Mouse (Mus musculus) thymus, postnatal 14 days (tissue): Measurements from ENCODE around the gene Ube2e2.

Source experiments
- DNase-seq: peaks from one replicate; pipeline ENCODE4 v3.0.0; 2021

Gene Ube2e2

DNA sequence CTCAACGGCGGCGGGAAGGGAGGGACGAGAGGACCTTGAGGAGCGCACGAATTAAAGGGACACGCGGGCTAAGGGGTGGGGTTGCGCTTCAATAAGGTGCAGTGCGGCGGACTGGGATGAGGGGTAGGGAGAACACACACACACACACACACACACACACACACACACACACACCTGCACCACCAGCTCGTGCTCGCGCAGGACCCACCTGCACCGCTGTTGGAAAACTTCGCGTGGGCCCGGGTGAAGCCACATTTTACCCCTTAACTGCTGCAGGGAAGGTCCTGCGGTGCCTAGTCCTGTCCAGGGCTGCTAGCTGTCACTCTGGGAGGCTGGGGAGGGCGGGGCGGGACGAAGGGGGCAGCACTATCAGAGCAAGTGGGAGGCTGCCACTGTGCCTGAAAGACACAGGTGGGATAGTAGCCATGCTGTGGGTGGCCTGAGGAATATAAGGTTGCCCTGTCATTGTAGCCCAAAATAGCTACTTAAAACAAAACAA, at the start of gene Ube2e2:
TSS of gene Ube2e2 (minus strand) at position 321 of the 499 bp plus-strand sequence.
- DNase-seq = no peak

DNA sequence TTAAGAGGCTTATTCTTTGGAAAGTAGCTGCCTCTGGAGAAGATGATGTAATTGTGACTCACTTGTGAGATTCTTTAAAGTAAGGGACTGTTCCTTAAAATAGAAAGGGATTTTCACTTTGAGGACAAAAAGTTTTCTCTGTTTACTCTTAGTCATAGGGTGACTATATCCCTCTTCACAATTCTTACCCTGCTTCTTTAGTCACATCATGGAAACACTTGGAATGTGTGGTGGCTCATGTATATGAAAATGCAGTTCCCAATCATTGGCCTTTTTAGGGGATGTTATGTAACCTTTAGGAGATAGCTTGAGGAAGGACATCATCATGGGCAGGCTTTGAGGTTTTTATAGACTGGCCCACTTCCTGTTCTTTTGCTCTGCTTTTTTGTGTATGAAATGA, 46.0 kb upstream of the Ube2e2 start:
- no peak for DNase-seq

- DNase-seq = no peak
Observed at GRCm38 (mm10) chr14:18903553-18903952, 9.5 kb upstream of the Ube2e2 start.

- peak; percentile 92 for DNase-seq
Observed at GRCm38 (mm10) chr14:18893121-18893946, 733 bp downstream of the Ube2e2 start.

DNA sequence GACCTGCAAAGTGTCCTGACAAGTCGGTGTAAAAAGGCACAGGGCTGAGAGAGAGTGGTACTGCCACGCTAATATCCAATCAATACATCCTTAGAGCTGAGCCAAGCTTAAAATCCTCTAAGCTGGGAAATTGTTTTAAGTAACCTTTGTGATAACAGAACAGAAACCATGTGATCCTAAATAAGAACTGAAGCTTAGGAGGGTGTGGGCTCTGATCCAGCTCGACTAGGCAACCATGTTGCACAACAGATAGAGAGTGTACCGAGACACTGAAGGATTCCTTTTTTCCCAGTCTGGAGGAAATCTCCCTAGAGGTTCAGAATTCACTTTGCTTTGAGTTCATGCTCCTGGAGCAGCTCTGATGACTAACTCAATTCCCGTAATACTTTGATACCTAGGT, 4.5 kb downstream of the Ube2e2 start:
- no peak for DNase-seq

GRCm38 (mm10) chr14:18882493-18882892, 11.6 kb downstream of the Ube2e2 start:
- no peak for DNase-seq

GRCm38 (mm10) chr14:18870716-18871115, 23.4 kb downstream of the Ube2e2 start:
- DNase-seq = no peak

DNA sequence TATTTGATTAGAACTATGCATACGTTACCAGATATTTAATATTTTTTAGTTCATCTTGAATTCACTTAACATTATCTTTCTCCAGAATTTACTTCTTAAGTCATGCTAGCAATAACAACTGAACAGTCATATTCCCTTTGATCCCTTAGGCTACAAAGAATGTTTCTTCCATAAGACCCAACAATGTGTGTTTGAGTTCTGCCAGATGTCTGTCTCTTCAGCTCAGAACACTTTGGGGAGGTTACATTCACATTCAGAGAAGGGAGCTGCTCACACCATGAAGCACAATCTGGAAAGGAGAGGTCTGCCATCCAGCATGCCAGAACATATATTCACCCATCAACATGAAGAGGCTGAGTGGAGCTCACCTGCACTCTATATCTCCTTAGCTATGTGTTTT, 65.4 kb downstream of the Ube2e2 start:
- no peak for DNase-seq

DNA sequence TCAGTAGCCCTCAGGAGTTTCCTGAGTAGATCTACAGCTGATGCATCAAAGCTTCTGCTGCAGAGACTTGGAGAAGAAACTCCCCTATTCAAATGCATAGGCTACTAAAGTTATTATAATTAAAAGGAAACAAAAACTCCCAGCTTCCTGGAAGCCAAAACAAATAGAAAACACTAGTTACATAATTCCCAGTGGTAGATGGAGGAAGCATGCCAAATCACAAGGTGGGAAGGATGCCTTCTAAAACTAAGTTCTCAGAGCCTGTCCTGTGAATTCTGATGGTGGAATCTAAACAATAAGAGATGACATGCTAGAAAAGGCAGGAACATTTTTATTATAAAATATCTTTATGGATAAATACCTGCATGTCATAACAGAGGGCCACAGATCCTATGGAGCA, 67.3 kb downstream of the Ube2e2 start:
- DNase-seq = no peak

GRCm38 (mm10) chr14:18820713-18821112, 73.4 kb downstream of the Ube2e2 start:
- DNase-seq = no peak

DNA sequence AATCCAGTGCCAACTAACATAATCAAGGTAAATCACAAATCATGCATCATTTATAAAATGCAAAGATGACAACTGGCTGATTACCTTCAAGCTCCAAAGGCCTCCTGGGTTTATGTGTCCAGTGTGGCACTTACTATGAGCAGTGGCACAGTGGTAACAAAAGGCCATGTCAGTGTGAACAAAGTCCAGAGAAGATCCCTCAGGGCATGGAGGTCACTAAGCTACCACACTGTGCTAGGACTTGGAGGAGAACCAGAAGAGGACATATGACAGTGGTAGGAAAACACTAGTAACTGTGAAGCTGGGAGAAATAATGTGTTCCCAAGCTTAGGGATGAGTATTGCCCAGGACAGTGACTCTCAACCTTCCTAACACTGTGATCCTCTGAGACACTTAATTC, 97.2 kb downstream of the Ube2e2 start:
- no peak for DNase-seq

DNA sequence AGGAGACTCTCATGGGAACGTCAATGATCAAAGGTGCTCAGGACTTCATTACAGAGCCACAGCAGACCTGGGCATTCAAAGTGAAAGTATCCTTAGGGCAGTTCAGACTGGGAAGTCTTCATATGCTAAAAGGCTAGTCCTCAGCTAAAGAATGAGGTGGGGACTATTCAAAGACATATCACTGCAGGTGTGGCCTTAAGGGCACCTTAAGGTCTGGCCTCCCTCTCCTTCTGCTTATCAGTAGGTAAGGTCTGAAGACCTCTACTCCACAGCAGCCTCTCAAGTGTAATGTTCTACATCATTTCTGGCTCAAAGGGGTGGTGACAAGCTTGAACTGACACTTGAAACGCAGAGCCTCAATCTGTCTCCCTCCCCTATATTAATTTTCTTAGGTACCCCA, 98.3 kb downstream of the Ube2e2 start:
- DNase-seq = no peak

GRCm38 (mm10) chr14:18778993-18779675, 114.9 kb downstream of the Ube2e2 start:
- no peak for DNase-seq

DNA sequence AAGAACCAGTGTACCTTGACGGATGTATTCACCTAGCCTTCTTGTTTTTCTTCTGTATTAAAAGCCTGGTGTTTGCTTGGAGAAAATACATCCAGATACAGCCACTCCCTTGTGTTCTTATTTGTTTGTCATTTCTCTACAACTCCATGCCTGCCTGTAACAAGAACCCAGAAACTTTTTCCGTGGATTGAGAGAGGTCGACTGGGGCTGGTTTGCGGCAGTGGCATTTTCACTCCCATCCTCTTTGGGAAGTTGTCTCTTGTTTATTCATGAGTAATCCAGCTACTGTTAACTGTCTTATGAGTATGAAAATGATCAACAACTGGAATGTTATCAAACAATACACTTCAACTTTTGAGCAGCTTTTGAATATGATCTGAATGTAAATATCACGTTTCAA, 115.8 kb downstream of the Ube2e2 start:
- no peak for DNase-seq

- DNase-seq = no peak
Observed at GRCm38 (mm10) chr14:18776132-18776531, 117.9 kb downstream of the Ube2e2 start.

DNA sequence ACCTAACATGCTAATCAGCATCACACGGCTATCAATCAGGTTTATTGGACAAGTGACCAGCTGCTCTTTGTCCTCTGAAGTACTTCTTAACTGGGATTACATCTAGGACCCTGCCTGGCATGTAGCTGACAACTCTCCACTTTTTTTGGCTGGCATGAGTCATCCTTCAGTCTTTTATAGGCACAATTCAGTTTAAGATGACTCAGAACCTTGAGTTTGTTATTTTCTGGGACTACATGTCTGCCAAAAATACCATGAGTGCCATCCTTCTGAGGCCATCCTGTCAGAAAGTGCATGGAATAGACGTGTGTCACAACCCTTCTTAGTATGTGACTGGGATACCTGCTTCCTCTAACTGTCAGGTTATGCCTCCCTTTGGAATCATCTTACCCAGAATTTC, 120.3 kb downstream of the Ube2e2 start:
- DNase-seq = no peak

DNA sequence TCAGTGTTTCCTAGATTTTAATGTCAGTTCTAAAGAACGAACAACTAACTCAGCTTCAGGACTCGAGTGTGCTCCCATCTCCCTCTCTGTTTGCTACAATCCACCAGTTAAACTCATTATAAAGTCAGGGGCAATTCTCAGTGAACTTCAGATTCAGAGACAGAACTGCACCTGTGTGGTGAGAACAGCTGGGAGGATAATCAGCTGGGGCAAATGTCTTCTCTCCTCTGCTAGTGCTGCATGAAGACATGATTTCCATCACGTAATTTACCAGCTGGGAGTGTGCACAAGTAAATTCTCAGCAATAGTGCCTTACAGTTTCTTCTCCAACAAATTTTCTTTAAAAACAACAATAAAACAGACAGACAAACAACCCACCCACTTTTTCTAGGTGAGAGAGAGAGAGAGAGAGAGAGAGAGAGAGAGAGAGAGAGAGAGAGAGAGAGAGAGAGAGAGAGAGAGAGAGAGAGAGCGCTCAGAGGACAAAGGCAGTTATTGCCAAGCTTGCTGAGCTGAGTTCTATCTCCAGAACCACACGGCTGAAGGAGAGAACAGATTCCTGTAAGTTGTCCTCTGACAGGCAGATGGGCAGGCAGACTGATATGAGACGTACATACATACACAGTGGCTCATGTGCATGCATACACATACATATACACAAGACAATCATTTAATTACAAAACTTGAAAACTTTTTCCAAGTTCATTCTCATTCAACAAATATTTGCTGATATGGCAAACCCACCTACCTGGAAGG, 134.3 kb downstream of the Ube2e2 start:
- DNase-seq = peak; percentile 10

GRCm38 (mm10) chr14:18758595-18759532, 135.2 kb downstream of the Ube2e2 start:
- DNase-seq = no peak

DNA sequence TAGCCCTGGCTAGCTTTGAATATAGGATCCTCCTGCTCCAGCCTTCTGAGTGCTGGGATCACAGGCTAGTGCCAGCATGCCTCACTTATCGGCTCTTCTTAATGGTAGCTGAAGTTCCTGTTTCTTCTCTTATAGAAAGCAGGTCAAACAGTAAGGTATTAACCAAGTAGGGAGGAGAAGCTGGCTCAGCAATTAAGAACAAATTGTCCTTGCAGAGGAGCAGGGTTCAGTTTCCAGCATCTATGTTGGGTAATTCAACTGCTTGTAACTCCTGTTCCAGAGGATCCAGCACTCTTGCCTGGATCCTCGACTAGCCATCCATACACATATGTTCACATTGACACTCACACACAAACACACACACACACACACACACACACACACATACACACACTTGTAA, 136.1 kb downstream of the Ube2e2 start:
- no peak for DNase-seq

GRCm38 (mm10) chr14:18755410-18755809, 138.7 kb downstream of the Ube2e2 start:
- DNase-seq = no peak

- DNase-seq = no peak
Observed at GRCm38 (mm10) chr14:18754595-18754994, 139.5 kb downstream of the Ube2e2 start.

DNA sequence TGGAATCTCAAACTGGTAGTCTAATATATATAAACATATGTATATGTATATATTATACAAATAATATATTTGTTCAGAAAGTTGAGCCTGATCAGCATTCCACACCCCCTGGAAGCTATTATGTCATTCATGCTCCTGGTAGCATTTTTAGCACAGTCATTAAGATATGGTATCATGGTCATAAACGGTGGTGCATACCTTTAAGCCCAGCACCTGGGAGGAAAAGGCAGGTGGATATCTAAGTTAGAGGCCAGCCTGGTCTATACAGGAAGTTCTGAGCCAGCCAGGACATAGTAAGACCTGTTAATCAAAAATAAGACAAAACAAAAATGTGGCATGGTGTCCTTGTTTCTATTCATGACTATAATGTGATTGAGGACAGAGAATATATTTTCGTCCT, 140.1 kb downstream of the Ube2e2 start:
- DNase-seq = no peak
